Mouse (Mus musculus): ENCODE measurements around the gene Olfr9.

DNA sequence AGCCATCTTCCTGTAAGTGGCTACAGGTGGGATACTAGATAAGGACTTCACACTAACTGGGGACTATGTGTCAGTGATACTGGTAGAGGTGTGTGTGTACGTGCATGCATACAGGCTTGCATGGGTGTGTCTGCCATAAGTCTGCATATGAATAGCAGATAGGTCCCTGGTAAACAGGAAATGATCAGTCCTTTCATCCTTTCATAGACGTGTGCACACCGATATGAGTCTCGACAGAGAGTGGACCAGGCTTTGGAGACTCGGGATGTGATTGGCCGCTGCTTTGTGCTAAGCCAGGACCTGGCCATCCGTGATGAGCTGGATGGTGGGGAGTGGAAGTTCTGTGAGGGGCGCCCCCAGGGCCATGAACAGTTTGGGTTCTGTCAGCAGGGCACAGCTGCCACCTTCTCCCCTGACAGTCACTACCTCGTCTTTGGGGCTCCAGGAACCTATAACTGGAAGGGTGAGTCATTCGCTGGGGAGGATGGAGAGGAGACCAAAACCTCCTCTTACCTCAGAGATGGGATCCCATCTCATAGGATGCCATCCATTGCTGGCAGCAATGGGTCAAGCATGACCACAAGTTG lies 48.7 kb upstream of the Olfr9 start:
- no peak for TF ChIP-seq CTCF (IDR thresholded peaks at IDR 0.05; ENCODE audit: control insufficient read depth, insufficient read depth, insufficient read length)
- TF ChIP-seq CEBPB (IDR thresholded peaks at IDR 0.05; ENCODE audit: low read depth): no peak
- TF ChIP-seq FOSL1 (IDR thresholded peaks at IDR 0.05; ENCODE audit: insufficient read depth, low read length, poor library complexity, severe bottlenecking): no peak
- TF ChIP-seq USF1 (IDR thresholded peaks at IDR 0.05; ENCODE audit: low read depth): no peak
